Mouse (Mus musculus): Measurements from ENCODE around the gene Rab4b. TPM values are rescaled to one million over a fixed set of nuclear protein-coding genes. Genes with fewer than 3 reads are reported as not detected.
A peak's percentile ranks its signal among the peaks of the same experiment; 100 is the strongest.

Gene Rab4b
- polyA plus RNA-seq, 1 experiment = 65.1 TPM

DNA sequence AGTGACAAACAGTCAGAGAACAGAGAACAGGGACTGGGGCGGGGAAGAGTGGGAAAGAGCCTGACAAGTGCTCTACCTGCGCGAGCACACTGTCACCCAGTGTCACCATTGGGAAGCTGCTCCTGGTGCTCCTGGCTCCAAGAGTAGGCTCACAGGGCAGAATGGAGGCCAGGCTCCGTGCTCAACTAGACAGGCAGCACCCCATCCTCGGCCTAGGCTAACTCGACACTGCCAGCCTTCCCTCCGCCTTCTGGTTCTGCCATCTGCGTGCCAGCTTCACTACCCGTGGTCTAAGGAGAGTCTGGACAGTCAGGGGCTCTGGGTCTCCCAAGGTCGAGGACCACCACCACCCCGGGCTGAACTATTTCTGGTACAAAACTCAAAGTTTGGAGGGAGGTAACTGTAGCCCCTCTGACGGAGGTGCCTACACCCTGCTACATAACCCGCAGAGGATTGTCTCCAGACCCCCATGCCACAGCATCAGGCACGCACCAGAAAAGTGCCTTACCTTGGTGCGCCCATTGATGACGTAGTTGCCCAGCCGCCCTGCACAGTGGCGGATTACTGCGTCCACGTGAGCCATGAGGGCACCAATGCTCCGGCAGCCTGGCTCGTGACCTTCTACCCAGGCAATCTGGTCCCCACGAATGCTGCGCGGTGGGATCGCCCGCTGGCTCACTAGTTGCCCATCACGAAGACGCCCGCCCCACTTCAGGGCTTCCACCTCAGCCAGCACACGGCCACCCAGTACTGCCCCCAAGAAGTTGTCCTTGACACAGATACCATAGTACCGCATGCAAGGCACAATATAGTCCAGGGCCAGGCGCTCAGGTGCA, 14.4 kb downstream of the Rab4b start:
- no peak for TF ChIP-seq CTCF (IDR thresholded peaks at IDR 0.05; ENCODE audit: control insufficient read depth, insufficient read depth, insufficient replicate concordance, low read depth, low read length)
- TF ChIP-seq POLR2A (IDR thresholded peaks at IDR 0.05; ENCODE audit: control insufficient read depth, low read depth, low read length) = no peak
- Histone ChIP-seq H3K4me1 (ENCODE audit: control insufficient read depth, insufficient read depth, low read length) (peaks cover 27% of the 10 kb centered on the region), H3K27me3 (ENCODE audit: control insufficient read depth, insufficient read depth, low read length) (no peaks in the 10 kb centered on the region), H3K27ac (ENCODE audit: control insufficient read depth, insufficient read depth, low read depth, low read length) (no peak overlapping the region), H3K4me3 (ENCODE audit: control insufficient read depth, low read depth, low read length) (peak overlapping the region; percentile 87), H3K36me3 (ENCODE audit: control insufficient read depth, insufficient read depth, low read length) (peaks cover 2% of the 10 kb centered on the region)

DNA sequence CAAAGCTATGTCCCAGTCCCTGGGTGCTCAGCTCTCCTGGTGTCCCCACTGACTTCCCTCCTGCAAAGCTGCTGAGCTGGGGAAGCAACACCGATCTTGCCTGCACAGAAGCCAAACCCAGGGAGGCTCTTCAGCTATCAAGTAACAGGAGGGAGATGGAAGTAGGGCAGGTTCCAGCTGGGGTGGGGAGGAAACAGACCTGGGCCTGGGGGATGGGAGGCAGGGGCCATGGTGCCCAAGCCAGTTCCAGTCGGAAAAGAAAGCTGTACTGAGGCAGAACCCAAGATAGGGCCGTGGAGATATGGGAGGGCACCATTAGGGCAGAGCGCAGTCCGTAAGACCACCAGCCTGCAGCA, 15.3 kb downstream of the Rab4b start:
- peaks cover 2% of the 10 kb centered on the region for H3K36me3 ChIP-seq (ENCODE audit: control insufficient read depth, insufficient read depth, low read length)
- H3K27ac ChIP-seq (ENCODE audit: control insufficient read depth, insufficient read depth, low read depth, low read length) = no peak overlapping the region
- TF ChIP-seq POLR2A (IDR thresholded peaks at IDR 0.05; ENCODE audit: control insufficient read depth, low read depth, low read length) = no peak
- no peak for TF ChIP-seq CTCF (IDR thresholded peaks at IDR 0.05; ENCODE audit: control insufficient read depth, insufficient read depth, insufficient replicate concordance, low read depth, low read length)
- no peak overlapping the region; the same call in 1 of the 2 replicates for H3K4me3 ChIP-seq (ENCODE audit: control insufficient read depth, low read depth, low read length)
- peaks cover 26% of the 10 kb centered on the region for H3K4me1 ChIP-seq (ENCODE audit: control insufficient read depth, insufficient read depth, low read length)
- no peaks in the 10 kb centered on the region for H3K27me3 ChIP-seq (ENCODE audit: control insufficient read depth, insufficient read depth, low read length)

DNA sequence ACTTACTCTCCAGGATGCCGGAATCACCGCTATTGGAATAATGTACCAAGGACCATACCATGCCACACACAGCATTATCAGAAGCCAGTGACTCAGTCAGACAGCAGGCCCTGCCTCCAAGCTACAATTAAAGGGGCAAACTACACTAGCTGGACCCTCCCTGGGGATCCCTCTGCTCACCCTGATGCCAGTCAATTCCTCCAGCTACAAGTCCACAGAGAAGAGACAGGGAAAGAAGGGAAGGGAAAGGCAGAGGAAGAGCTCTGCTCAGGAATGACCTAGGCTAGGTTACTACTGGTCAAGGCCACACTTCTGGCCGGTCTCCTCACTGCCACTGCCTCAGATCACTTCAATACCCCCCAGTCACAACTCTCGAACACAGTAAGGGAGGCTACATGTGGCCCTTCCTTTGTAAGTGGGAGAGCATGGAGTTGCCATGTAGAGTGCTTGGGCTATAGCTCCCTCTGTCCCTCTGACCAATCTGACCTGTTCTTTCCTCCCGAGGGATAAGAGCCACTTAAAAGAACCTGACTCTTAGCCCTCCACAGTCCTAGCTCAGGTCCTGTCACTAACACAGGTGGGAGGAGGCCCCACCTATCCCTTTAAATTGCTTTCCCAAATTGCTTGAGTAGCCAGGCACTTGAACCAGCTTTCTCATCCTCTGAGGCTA, 15.8 kb downstream of the Rab4b start:
- Histone ChIP-seq H3K27ac (ENCODE audit: control insufficient read depth, insufficient read depth, low read depth, low read length) (no peak overlapping the region), H3K4me3 (ENCODE audit: control insufficient read depth, low read depth, low read length) (no peak overlapping the region), H3K36me3 (ENCODE audit: control insufficient read depth, insufficient read depth, low read length) (peaks cover 2% of the 10 kb centered on the region), H3K4me1 (ENCODE audit: control insufficient read depth, insufficient read depth, low read length) (peaks cover 24% of the 10 kb centered on the region), H3K27me3 (ENCODE audit: control insufficient read depth, insufficient read depth, low read length) (no peaks in the 10 kb centered on the region)
- no peak for TF ChIP-seq CTCF (IDR thresholded peaks at IDR 0.05; ENCODE audit: control insufficient read depth, insufficient read depth, insufficient replicate concordance, low read depth, low read length)
- TF ChIP-seq POLR2A (IDR thresholded peaks at IDR 0.05; ENCODE audit: control insufficient read depth, low read depth, low read length) = no peak

DNA sequence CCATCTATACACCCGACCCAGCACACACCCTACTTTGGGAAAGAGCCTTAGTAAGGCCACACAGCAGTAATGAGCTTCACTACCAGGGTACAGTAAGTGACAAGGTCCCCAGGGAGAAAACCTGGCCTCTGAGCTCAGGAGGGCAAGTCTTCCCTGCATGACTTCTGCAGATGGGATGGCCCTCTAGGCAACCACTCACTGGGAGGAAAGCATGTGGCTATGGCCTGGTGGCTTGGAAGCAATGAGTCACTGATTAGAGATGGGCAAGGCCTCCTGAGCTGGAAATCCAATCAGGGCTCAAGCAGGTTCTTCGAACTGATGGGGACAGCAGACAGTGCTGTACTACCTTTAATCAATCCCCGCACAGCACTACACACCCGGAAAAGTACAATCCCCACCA, 17.0 kb downstream of the Rab4b start:
- Histone ChIP-seq H3K27ac (ENCODE audit: control insufficient read depth, insufficient read depth, low read depth, low read length) (no peak overlapping the region), H3K4me3 (ENCODE audit: control insufficient read depth, low read depth, low read length) (no peak overlapping the region), H3K27me3 (ENCODE audit: control insufficient read depth, insufficient read depth, low read length) (no peaks in the 10 kb centered on the region), H3K4me1 (ENCODE audit: control insufficient read depth, insufficient read depth, low read length) (peaks cover 15% of the 10 kb centered on the region), H3K36me3 (ENCODE audit: control insufficient read depth, insufficient read depth, low read length) (peaks cover 2% of the 10 kb centered on the region)
- no peak for TF ChIP-seq POLR2A (IDR thresholded peaks at IDR 0.05; ENCODE audit: control insufficient read depth, low read depth, low read length)
- no peak for TF ChIP-seq CTCF (IDR thresholded peaks at IDR 0.05; ENCODE audit: control insufficient read depth, insufficient read depth, insufficient replicate concordance, low read depth, low read length)

DNA sequence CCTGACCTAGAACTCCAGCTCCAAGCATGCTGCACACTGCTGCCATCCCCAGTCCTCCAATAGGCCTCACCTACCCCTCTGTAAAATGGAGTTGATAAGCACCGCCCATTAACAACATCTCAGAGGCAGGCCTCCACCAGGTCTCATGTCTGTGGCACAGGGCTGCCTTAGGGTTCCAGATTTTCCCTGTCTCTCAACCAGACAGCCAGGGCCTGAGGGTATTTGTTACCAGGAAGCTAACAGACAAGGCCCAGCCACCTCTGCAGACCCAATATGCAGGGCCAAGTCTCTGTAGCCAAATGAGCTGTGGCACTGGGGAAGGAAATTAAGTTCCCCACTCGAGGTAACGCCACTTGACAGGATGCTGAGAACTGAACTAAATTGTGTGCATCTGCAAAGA, 17.8 kb downstream of the Rab4b start:
- Histone ChIP-seq H3K36me3 (ENCODE audit: control insufficient read depth, insufficient read depth, low read length) (peaks cover 2% of the 10 kb centered on the region), H3K27ac (ENCODE audit: control insufficient read depth, insufficient read depth, low read depth, low read length) (no peak overlapping the region), H3K27me3 (ENCODE audit: control insufficient read depth, insufficient read depth, low read length) (no peaks in the 10 kb centered on the region), H3K4me3 (ENCODE audit: control insufficient read depth, low read depth, low read length) (no peak overlapping the region), H3K4me1 (ENCODE audit: control insufficient read depth, insufficient read depth, low read length) (peaks cover 15% of the 10 kb centered on the region)
- TF ChIP-seq POLR2A (IDR thresholded peaks at IDR 0.05; ENCODE audit: control insufficient read depth, low read depth, low read length) (no peak), CTCF (IDR thresholded peaks at IDR 0.05; ENCODE audit: control insufficient read depth, insufficient read depth, insufficient replicate concordance, low read depth, low read length) (no peak)

DNA sequence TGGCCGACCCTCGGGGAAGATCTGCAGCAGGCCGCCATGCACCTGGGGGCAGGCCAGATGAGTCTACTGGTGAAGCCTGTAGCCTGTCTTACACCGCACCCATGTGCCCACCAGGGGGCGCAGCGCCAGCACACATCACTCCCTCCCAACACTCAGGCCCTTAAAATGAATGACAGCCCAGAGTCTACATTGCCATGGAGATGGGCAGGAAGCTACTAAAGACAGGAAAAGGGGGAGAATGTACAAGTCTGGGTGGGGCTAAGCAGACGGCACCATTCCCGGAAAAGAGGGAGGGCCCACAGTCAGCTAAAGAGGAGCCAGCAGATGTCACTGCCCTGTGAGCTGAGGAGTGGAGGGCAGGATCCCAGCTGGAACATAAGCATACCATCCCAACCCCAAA, 18.8 kb downstream of the Rab4b start:
- Histone ChIP-seq H3K4me3 (ENCODE audit: control insufficient read depth, low read depth, low read length) (no peak overlapping the region), H3K36me3 (ENCODE audit: control insufficient read depth, insufficient read depth, low read length) (peaks cover 2% of the 10 kb centered on the region), H3K4me1 (ENCODE audit: control insufficient read depth, insufficient read depth, low read length) (peaks cover 14% of the 10 kb centered on the region), H3K27ac (ENCODE audit: control insufficient read depth, insufficient read depth, low read depth, low read length) (no peak overlapping the region), H3K27me3 (ENCODE audit: control insufficient read depth, insufficient read depth, low read length) (no peaks in the 10 kb centered on the region)
- TF ChIP-seq POLR2A (IDR thresholded peaks at IDR 0.05; ENCODE audit: control insufficient read depth, low read depth, low read length) = no peak
- peak; percentile 79; the same call in 1 of the 2 replicates for TF ChIP-seq CTCF (IDR thresholded peaks at IDR 0.05; ENCODE audit: control insufficient read depth, insufficient read depth, insufficient replicate concordance, low read depth, low read length)

DNA sequence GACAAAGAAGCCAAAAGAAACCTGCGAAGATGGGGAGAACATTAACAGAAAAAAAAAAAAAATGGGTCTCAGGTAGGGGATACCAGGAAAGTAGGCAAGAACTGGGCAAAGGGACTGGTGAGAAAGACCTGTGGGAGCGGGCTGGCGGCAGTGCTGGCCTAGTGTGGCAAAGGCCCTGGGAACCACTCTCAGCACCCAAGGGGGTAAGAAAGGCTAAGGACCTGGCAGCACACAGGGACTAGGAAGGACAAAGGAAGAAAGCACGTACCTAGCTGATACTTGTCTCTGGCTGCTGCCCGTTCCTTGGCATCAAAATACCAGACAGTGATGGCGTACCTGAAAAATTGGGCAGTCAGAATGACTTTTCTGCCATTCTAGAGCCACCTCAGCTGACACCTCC, 19.4 kb downstream of the Rab4b start:
- H3K4me1 ChIP-seq (ENCODE audit: control insufficient read depth, insufficient read depth, low read length) = peaks cover 11% of the 10 kb centered on the region
- no peak overlapping the region for H3K27ac ChIP-seq (ENCODE audit: control insufficient read depth, insufficient read depth, low read depth, low read length)
- H3K4me3 ChIP-seq (ENCODE audit: control insufficient read depth, low read depth, low read length) = no peak overlapping the region
- H3K27me3 ChIP-seq (ENCODE audit: control insufficient read depth, insufficient read depth, low read length) = no peaks in the 10 kb centered on the region
- peaks cover 2% of the 10 kb centered on the region for H3K36me3 ChIP-seq (ENCODE audit: control insufficient read depth, insufficient read depth, low read length)
- no peak for TF ChIP-seq POLR2A (IDR thresholded peaks at IDR 0.05; ENCODE audit: control insufficient read depth, low read depth, low read length)
- no peak for TF ChIP-seq CTCF (IDR thresholded peaks at IDR 0.05; ENCODE audit: control insufficient read depth, insufficient read depth, insufficient replicate concordance, low read depth, low read length)
